Mouse (Mus musculus): ENCODE results near the gene Muc1.

The Muc1 gene

DNA sequence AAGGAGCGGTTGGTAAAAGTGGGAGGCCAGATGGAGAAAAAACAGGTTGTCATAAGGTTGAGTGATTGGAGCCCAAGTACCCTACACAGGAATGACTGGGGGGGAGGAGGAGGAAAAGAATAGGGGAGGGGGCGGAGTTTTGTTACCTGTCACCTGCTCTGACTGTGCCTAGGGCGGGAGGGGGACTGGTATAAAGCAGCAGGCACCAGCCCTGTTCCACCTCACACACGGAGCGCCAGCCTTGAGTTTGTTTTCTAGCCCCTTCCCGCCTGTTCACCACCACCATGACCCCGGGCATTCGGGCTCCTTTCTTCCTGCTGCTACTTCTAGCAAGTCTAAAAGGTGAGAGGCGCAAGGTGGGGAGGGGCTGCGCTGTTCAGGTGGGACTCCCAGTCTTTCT is at the start of gene Muc1:
Gene Muc1 (plus strand): TSS at position 222 of the 400 bp plus-strand sequence.
- no peak for DNase-seq (ENCODE audit: low read depth)

DNA sequence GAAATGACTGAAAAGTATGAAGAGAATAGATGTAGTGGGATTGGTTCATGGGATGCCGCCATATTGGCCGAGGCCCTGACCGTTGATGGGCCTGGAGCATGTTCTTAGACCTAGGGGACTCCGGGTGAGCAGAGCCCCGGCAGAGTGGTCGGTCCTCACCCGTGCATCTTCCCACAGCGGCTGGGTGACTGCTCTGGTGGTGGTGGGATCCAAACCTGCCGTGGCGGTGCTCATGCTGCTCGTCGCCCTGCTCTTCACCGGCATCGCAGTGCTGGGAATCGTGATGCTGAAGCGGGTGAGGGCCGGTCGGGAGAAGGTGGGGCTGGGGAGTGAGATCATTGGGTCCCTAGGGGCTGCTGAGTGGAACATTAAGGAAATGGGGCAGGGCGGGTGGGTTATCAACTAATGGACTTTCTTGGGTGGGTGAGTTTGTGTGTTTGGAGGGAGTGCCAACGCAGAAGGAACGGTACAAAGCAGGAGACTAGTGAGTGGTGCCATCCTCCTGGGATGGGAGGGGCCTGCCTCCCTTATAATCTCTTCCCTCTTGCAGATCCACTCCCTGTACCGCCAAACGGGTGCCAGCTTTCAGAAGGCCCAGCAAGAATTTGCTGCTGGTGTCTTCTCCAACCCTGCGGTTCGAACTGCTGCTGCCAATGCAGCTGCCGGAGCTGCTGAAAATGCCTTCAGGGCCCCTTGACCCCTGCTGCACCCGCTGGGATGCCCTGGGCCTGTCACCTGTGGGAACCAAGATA is 46.9 kb upstream of the Muc1 start:
- no peak for DNase-seq (ENCODE audit: low read depth)

DNA sequence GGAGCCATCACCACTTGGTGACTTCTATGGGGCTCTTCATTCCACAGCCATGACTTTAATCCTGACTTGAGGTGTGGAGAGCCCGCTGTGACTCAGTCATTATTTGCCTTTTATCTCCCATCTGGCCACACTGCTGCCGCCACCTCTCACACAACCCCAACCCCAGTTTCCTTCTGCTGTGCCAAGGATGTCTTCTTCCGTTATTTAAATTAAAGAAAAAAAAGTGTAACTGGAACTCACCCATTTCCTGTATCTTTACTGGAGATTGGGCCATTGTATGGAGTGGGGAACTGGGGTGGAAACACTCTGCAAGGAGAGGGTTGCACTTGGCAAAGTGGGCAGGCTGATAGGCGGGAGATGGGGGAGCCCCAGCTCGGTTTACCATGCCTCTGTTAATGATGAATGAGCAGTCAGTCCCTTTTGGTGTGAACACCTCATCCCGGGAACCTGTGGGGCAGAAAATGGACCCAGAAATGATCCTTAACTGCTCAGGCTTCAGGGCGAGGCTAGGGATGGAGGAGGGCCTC is 46.3 kb upstream of the Muc1 start:
- no peak for DNase-seq (ENCODE audit: low read depth)

DNA sequence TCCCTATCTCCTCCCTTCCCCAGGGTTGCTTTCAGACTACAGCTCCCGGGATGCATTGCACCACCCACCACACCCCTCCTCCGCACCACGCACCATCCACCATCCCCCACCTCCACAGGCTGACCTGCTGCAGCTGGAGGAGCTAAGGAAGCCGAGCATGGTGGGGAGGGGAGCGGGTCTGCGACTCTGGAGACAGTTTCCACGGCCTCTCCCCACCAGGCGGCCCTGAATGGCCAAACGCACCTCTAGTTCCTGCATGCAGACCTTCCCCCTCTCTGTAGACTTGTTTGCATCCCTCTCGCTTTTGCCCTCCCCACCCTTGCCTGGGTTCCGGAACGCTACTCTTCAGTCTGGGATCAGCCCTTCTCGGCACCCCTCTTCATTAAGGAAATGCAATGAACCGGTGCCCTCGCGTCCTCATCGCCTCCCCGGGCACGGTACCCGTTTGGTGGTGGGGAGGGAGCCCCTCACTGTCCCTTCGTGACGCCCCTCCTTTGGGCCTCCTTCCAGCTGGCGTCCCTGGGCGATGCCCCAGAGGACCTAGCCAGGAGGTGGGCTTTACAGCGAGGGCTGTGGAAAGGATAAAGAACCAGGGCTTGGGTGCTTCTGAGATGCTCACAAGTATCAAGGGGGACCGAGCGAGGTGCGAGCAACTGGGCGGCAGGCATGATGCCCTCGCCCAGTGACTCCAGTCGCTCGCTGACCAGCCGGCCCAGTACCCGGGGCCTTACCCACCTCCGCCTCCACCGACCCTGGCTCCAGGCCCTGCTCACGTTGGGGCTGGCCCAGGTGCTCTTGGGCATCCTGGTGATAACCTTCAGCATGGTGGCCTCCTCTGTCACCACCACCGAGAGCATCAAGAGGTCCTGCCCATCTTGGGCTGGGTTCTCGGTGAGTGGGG is 45.5 kb upstream of the Muc1 start, which contains the start of gene Fam189b:
Gene Fam189b (plus strand): TSS at position 86 of the 901 bp plus-strand sequence.
- no peak for DNase-seq (ENCODE audit: low read depth)

- no peak for DNase-seq (ENCODE audit: low read depth)
Measured at GRCm38 (mm10) chr3:89183959-89184315, 44.9 kb upstream of the Muc1 start.

DNA sequence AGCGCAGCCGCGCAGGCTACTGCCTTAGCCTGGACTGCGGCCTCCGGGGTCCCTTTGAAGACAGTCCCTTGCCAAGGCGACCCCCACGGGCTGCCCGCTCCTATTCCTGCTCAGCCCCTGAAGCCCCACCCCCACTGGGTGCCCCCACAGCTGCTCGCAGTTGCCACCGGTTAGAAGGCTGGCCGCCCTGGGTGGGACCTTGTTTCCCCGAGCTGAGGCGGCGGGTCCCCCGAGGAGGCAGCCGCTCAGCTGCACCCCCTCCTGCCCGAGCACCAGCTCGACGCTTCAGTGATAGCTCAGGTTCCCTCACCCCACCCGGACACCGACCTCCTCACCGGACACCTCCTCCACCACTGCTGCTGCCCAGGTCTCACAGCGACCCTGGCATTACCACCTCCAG is 41.7 kb upstream of the Muc1 start:
- no peak for DNase-seq (ENCODE audit: low read depth)

GRCm38 (mm10) chr3:89187690-89188477 is 41.0 kb upstream of the Muc1 start:
- no peak for DNase-seq (ENCODE audit: low read depth)

DNA sequence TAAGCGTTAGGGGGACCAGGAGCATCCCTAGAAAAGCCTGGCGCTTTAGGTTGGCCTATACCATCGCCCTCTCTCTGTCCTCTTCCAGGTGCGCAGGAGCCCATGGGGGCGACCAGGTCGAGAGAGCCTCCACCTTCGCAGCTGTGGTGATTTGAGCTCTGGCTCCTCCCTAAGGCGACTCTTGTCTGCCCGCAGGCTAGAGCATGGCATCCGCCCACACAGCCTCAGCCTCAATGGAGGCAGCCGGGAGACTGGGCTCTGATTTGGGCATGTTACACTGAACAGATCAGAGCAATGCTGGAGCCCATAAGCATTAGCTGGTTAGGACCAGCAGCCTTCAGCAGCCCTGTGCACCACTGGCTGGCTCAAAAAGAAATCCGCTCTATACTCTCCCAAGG is 40.4 kb upstream of the Muc1 start:
- no peak for DNase-seq (ENCODE audit: low read depth)

DNA sequence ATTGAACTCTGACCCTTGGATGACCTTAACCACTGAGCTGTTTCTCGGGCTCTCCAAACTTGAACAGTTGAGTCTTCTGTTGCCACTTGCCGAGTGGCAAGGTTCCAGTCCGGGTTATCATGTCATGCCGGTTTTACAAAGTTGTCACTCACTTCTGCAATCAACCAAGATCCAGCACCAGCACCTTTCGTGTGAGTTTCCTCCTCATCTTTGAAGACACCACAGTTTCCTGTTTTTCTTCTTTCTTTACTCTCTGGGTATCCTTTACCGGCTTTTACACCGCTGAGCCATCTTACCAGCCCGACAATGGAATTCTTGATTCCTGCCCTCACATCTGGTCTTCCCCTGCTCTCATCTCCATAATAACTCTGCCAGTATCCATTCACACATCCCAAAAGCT is 38.4 kb upstream of the Muc1 start:
- no peak for DNase-seq (ENCODE audit: low read depth)

DNA sequence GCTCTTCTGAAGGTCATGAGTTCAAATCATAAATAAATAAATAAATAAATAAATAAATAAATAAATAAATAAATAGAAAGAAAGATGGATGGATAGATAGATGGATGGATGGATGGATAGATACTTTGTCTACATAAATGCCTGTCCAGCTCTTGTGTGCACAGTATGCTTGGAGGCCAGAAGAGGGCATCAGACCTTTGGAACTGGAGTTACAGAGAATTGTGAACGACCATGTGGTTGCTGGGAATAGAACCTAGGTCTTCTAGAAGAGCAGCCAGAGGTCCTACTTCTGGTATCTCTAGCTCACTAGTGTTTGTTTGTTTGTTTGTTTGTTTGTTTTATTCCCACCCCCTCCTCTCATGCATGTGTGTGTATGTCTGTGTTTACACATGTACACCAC is 35.5 kb upstream of the Muc1 start:
- no peak for DNase-seq (ENCODE audit: low read depth)

DNA sequence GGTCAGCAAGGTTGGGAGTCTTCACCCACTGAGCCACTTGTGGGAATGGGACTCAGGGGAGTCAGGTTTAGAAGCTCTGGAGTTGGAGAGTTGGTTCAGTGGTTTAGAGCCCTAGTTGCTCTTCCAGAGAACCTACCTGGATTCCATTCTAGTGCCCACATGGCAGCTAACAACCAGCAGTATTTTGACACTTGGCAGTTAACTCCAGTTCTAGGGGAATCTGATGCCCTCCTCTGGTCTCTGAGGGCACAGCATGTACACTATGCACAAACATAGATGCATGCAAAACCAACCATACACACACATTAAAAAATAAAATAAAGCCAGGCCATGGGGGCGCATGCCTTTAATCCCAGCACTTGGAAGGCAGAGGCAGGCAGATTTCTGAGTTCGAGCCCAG is 35.0 kb upstream of the Muc1 start:
- no peak for DNase-seq (ENCODE audit: low read depth)

GRCm38 (mm10) chr3:89195979-89196877 is 32.6 kb upstream of the Muc1 start:
- DNase-seq (ENCODE audit: low read depth), result peak; percentile 85

DNA sequence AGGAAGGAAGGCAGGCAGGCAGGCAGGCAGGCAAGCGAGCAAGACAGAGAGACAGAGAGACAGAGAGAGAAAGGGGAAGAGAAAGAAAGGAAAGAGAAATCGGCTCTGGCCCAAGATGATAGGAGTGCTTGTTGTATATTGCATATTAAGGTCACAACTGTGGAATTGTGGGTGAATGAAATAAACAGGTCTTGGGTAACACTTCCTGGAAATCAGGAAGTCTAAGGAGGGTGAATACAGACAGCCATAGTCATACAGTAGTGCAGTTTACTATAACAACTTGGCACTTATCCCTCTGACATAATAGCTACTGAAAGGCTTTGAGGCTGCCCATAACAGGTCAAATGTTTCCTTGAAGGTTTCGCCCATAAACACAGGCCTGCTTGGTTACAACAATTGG is 29.0 kb upstream of the Muc1 start:
- DNase-seq (ENCODE audit: low read depth), result no peak

DNA sequence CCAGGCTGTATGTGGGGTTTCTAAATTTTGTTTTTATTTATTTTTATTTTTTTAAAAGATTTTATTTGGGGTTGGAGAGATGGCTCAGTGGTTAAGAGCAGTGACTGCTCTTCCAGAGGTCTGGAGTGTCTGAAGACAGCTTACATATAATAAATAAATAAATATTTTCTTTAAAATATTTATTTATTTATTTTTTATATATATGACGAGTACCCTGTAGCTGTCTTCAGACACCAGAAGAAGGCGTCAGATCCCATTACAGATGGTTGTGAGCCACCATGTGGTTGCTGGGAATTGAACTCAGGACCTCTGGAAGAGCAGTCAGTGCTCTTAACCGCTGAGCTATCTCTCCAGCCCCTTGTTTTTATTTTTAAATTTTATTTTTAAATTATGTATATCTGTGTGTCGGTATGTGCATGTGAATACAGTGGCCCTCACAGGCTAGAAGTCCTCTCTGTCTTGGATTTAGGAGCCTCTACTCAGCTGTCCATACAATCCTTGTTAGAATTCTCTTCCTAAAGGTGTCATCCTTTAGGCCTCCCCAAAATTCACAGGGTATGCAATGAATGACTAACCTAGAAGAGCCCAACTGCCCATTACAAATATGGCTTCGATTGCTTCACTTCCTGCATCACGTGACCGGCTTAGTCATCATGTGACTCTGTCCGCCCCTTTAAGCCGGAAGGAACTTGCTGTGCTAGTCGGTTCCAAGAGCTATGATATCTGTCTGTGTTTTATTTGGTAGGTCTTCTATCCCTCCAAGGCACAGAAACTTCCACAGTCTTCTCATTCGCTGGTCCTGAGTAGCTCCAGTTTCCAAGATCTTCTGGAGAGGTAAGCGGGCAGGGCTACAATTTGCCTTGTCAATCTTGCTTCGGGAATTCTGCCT is 26.4 kb upstream of the Muc1 start, which contains the start of gene Gba:
Gene Gba (plus strand): TSS at position 676 of the 889 bp plus-strand sequence.
- peak; percentile 94 for DNase-seq (ENCODE audit: low read depth)

DNA sequence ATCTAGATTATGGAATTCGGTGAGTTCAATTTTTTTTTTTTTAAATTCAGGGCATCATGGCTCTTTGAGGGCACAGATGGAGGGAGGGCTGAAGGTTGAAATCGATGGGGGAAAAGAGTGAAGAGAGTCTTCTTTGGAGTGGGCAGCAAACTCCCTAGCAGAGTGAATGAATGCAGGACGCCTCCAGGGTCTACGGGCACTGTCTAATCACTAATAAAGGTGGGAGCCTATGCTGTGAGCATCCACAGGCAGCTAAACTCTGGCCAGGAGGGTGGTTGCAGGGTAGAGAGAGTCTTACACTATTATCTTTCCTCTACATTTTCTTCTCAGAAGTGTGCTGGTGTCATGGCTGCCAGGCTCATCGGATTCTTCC is 25.7 kb upstream of the Muc1 start:
- DNase-seq (ENCODE audit: low read depth), result no peak

GRCm38 (mm10) chr3:89206079-89206478 is 22.8 kb upstream of the Muc1 start:
- DNase-seq (ENCODE audit: low read depth), result no peak

- DNase-seq (ENCODE audit: low read depth), result no peak
Measured at GRCm38 (mm10) chr3:89206695-89207094, 22.2 kb upstream of the Muc1 start.

DNA sequence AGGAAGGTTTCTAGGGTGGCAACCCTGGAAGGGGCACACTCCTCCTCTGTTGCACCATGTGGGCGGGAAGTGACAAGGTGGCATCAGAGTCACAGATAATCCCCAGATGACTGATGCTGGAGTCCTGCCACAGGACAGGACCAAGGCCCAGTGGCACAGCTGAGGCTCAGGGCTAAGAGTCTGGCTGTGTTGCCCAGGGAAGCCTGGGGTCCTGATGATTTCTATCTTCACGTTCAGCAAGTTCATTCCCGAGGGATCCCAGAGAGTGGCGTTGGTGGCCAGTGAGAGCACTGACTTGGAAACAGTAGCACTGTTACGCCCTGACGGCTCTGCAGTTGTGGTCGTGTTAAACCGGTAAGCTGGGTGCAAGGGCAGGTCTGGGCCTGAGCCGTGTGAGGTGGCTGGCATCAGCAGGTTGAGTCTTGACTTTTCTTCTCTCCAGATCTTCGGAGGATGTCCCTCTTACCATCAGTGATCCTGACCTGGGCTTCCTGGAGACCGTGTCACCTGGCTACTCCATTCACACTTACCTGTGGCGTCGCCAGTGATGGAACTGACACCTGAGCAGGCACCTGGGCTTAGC is 20.7 kb upstream of the Muc1 start:
- DNase-seq (ENCODE audit: low read depth), result no peak

- no peak for DNase-seq (ENCODE audit: low read depth)
Measured at GRCm38 (mm10) chr3:89208736-89209135, 20.1 kb upstream of the Muc1 start.

DNA sequence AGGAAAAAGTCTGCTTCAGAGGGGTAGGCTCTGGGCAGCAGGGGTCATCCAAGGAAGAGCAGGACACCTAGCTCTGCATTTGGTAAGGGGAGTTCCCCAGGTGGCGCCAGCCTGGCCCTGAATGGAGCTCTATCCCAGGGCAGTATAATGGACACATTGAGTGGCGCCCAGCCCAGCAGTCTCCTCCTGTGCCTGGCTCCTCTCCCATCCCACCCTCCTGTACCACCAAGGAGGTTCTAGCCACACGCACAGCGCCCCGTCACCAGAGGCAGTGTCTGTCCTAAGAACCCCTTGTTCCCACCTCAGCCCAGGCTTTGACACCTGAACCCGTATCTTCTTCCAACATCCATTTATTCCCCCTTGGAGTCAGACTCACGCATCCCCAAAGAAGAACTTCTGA is 19.1 kb upstream of the Muc1 start:
- DNase-seq (ENCODE audit: low read depth), result no peak
